Mouse (Mus musculus) thymus, postnatal 0 days (tissue): ENCODE data around the gene Tmem91. TPM values are rescaled to one million over a fixed set of nuclear protein-coding genes. Genes with fewer than 3 reads are reported as not detected.
A peak's percentile ranks its signal among the peaks of the same experiment; 100 is the strongest.

Experiments used
- DNase-seq: peaks from one replicate; pipeline ENCODE4 v3.0.0-alpha.2; 2015; ENCODE audit warnings: low spot score
- polyA plus RNA-seq: library from polyadenylated mRNA; unstranded; fragments of >200 nt; fragmentation: Nextera tagmentation; extraction: Ambion mirVana; gene quantifications from 2 replicates; pipeline ENCODE4 v1.2.1, GENCODE M21; 2015

Tmem91 gene
- polyA plus RNA-seq, 1 experiment from 2014 or later: 6.3 TPM

- DNase-seq: peak; percentile 64
Observed at GRCm38 (mm10) chr7:25626509-25627430, 48.2 kb downstream of the Tmem91 start, which contains the start of gene B3gnt8. Gene B3gnt8 (plus strand): TSS chr7:25626654.

DNA sequence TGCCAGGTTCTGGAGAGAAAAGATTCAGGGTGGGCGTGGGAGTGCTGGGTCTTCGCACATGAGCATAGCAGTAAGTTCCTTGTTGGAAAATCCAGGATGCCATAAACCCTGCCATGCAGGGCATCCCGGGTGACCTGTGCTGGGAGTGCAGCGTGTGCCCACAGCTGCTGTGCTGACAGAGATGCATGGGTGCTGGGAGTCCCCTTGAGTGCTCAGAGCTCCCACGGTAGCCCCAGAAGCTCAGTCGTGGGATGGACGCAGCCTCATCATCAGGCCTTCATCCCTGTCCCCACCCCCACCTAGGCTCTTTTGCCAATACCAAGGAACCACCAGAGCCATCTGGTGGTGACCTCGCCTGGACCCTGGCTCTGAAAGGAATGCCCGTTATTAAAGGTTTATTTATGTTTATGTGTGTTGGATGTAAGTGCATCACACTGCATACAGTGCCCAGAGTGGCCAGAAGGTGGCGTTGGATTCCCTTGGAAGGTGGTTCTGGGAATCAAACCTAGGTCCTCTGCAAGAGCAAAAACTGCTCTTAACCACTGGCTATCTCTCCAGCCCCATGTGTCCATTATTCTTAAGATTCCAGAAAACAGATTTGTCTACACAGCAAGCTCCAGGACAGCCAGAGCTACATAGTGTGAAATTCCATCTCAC lies 49.2 kb downstream of the Tmem91 start:
- DNase-seq: peak; percentile 66

DNA sequence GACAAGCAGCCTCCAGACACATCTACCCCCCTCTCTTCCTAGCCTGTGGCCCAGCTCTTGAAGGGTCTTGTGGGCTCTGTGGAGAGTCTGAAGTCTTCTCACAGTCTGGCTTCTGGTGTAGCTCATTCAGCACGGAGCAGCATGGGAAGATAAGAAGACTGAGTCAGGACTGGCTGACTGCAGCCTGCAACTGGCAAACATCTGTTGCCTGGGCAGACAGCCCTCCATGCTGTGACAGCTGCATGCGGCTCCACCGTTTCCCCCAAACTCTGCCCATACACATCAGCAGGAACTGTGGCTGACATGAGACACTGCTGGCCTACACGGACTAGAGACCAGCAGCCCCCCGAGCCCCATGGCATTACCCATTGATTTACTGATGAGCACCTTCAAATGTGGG lies 50.1 kb downstream of the Tmem91 start:
- DNase-seq: peak; percentile 34

DNA sequence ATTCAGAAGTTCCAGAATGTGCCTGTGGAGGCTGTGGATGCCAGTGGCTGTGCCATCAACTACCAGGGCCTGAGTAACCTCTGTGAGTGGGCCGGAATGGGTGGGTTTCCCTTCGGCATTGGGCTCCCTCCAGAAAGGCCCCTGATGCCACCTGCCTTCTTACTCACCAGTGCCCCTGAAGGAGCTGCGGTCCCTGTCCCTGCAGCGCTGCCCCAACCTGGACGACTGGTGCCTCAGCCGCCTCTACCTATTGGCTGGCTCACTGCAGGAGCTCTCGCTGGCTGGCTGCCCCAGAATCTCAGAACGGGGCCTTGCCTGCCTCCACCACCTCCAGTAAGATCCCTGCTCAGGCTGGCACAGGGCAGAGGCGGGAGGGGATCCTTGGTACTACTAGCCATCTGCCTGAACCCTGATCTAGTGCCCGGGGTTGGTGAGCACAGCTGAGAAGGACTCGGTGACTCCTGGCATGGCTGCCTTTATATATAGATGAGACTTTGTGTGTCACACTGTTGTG lies 51.1 kb downstream of the Tmem91 start:
- DNase-seq: no peak

- DNase-seq: no peak
Observed at GRCm38 (mm10) chr7:25620751-25621150, 54.2 kb downstream of the Tmem91 start.

- DNase-seq: no peak
Observed at GRCm38 (mm10) chr7:25620101-25620500, 54.9 kb downstream of the Tmem91 start.

- DNase-seq: no peak
Observed at GRCm38 (mm10) chr7:25619722-25619991, 55.3 kb downstream of the Tmem91 start.

Other genes starting within 250 kb of the Tmem91 start
- 2.0 and 2.5 TPM in 2 replicates for gene Ceacam1, start 197.6 kb downstream of the Tmem91 start, polyA plus RNA-seq
- not detected in 2 replicates for gene Ceacam2, start 135.3 kb downstream of the Tmem91 start, polyA plus RNA-seq
- not detected in 2 replicates for gene Erich4, start 59.3 kb downstream of the Tmem91 start, polyA plus RNA-seq
- 36.2 and 40.3 TPM in 2 replicates for gene Dmac2, start 55.8 kb downstream of the Tmem91 start, polyA plus RNA-seq
- gene B3gnt8, start 48.5 kb downstream of the Tmem91 start, polyA plus RNA-seq: 13.1 and 13.4 TPM in 2 replicates
- 63.8 and 69.1 TPM in 2 replicates for gene Bckdha, start 16.2 kb downstream of the Tmem91 start, polyA plus RNA-seq
- gene Exosc5, start 16.0 kb downstream of the Tmem91 start, polyA plus RNA-seq: 146 and 147 TPM in 2 replicates
- 67.9 and 68.3 TPM in 2 replicates for gene B9d2, start 5.6 kb upstream of the Tmem91 start, polyA plus RNA-seq
- 8.5 and 11.6 TPM in 2 replicates for gene Tgfb1, start 11.8 kb upstream of the Tmem91 start, polyA plus RNA-seq
- gene Ccdc97, start 43.9 kb upstream of the Tmem91 start, polyA plus RNA-seq: 16.2 and 22.4 TPM in 2 replicates
- gene Hnrnpul1, start 79.6 kb upstream of the Tmem91 start, polyA plus RNA-seq: 64.9 and 66.2 TPM in 2 replicates
- 26.9 and 29.4 TPM in 2 replicates for gene Axl, start 113.5 kb upstream of the Tmem91 start, polyA plus RNA-seq
- 0.51 and 0.54 TPM in 2 replicates for gene Cyp2s1, start 141.7 kb upstream of the Tmem91 start, polyA plus RNA-seq
- gene Cyp2b10, start 222.5 kb upstream of the Tmem91 start, polyA plus RNA-seq: 0.10 and 0.13 TPM in 2 replicates